Mouse (Mus musculus) hindbrain, embryonic 12.5 days (tissue): ENCODE data around the gene Togaram2. TPM values are rescaled to one million over a fixed set of nuclear protein-coding genes. Genes with fewer than 3 reads are reported as not detected.

ENCODE experiments used
- ATAC-seq: fragments of 200-750 bp; cut with Nextera tagmentation; 2 replicates; pipeline ENCODE4 v1.8.0; 2017; ENCODE audit warnings: moderate TSS enrichment; ENCODE audit not compliant: low FRiP score
- H3K27ac ChIP-seq: fragments of 300-500 bp; sonication (generic); 2 replicates; pipeline ENCODE4 v1.5.1; 2016; ENCODE audit warnings: mild to moderate bottlenecking
- H3K27me3 ChIP-seq: fragments of 300-500 bp; sonication (generic); 2 replicates; pipeline ENCODE4 v1.6.1; 2016; ENCODE audit warnings: mild to moderate bottlenecking
- H3K36me3 ChIP-seq: fragments of 300-500 bp; sonication (generic); 2 replicates; pipeline ENCODE4 v1.6.1; 2016; ENCODE audit warnings: mild to moderate bottlenecking
- H3K4me1 ChIP-seq: fragments of 300-500 bp; sonication (generic); 2 replicates; pipeline ENCODE4 v1.6.1; 2016
- H3K4me2 ChIP-seq: fragments of 300-500 bp; sonication (generic); replicated peaks from 2 replicates; pipeline ENCODE4 v1.6.1; 2016; ENCODE audit warnings: mild to moderate bottlenecking
- H3K4me3 ChIP-seq: fragments of 300-500 bp; sonication (generic); 2 replicates; pipeline ENCODE4 v1.5.1; 2016; ENCODE audit warnings: mild to moderate bottlenecking
- H3K9ac ChIP-seq: fragments of 300-500 bp; sonication (generic); 2 replicates; pipeline ENCODE4 v1.6.1; 2016; ENCODE audit warnings: mild to moderate bottlenecking, moderate library complexity
- H3K9me3 ChIP-seq: fragments of 300-500 bp; sonication (generic); replicated peaks from 2 replicates; pipeline ENCODE4 v1.6.1; 2016; ENCODE audit warnings: mild to moderate bottlenecking
- WGBS: fragments of 180-500 bp; shearing (Covaris S2); methylation state at CpG from one replicate; pipeline ENCODE4 v1.1.7; 2016; 5-methylcytosine and 5-hydroxymethylcytosine counted together
- polyA plus RNA-seq: library from polyadenylated mRNA; unstranded; fragments of >200 nt; fragmentation: Nextera tagmentation; extraction: Ambion mirVana; gene quantifications from 2 replicates; pipeline ENCODE4 v1.2.1, GENCODE M21; 2016

Gene Togaram2
- polyA plus RNA-seq, 1 experiment from 2014 or later = 0.19 TPM

- WGBS = 37% methylated on average over 4 of the region's 4 CpGs
- no peaks in the 10 kb centered on the region for H3K27me3 ChIP-seq
- H3K27ac ChIP-seq = no peak overlapping the region
- peaks cover 5% of the 10 kb centered on the region; the same call in 1 of the 2 replicates for H3K4me1 ChIP-seq
- H3K4me2 ChIP-seq = no peak overlapping the region
- H3K4me3 ChIP-seq = no peak overlapping the region
- no peak overlapping the region for H3K9ac ChIP-seq
- ATAC-seq = no peak
- H3K9me3 ChIP-seq = peaks cover 10% of the 10 kb centered on the region; the same call in 1 of the 2 replicates
- H3K36me3 ChIP-seq = no peaks in the 10 kb centered on the region
These were observed 34.7 kb downstream of the Togaram2 start for GRCm38 (mm10) chr17:71707715-71708114.

- Histone ChIP-seq H3K9ac (no peak overlapping the region), H3K27ac (no peak overlapping the region), H3K4me3 (no peak overlapping the region), H3K36me3 (no peaks in the 10 kb centered on the region), H3K4me2 (no peak overlapping the region), H3K9me3 (no peaks in the 10 kb centered on the region), H3K27me3 (no peaks in the 10 kb centered on the region), H3K4me1 (peaks cover 5% of the 10 kb centered on the region; the same call in 1 of the 2 replicates)
- no peak for ATAC-seq
- 85% methylated on average over 6 of the region's 6 CpGs for WGBS
These were observed 39.2 kb downstream of the Togaram2 start for GRCm38 (mm10) chr17:71712279-71712678.

DNA sequence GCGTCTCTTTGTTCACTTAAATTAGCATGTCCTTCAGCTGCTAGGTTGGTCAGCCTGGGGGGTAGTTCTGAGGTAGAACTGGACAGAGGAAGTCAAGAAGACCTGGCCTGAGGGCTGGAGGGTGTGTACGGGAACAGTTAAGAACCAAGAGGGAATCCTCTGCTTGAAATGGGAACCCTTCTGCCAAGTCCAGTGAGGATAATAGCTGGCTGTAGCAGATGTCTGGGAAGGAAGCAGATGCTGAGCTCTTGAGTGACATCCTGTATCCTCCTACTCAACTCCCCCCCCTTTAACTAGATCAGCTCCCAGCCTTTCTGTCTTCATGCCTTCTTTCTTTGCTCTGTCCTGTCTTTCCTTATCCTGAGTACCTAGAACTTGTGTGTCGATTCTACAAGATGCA, 42.0 kb downstream of the Togaram2 start:
- H3K9me3 ChIP-seq = no peaks in the 10 kb centered on the region
- H3K4me2 ChIP-seq = no peak overlapping the region
- H3K27ac ChIP-seq = no peak overlapping the region
- no peak overlapping the region for H3K4me3 ChIP-seq
- H3K36me3 ChIP-seq = no peaks in the 10 kb centered on the region
- H3K4me1 ChIP-seq = no peaks in the 10 kb centered on the region
- 61% methylated on average over 3 of the region's 3 CpGs for WGBS
- no peaks in the 10 kb centered on the region for H3K27me3 ChIP-seq
- peak; percentile 2; the same call in 1 of the 2 replicates for ATAC-seq
- no peak overlapping the region for H3K9ac ChIP-seq

GRCm38 (mm10) chr17:71717881-71718625, 45.0 kb downstream of the Togaram2 start:
- WGBS = 90% methylated on average over 8 of the region's 8 CpGs
- no peak overlapping the region for H3K9ac ChIP-seq
- no peaks in the 10 kb centered on the region for H3K4me1 ChIP-seq
- no peak overlapping the region for H3K4me2 ChIP-seq
- ATAC-seq = no peak
- H3K27me3 ChIP-seq = no peaks in the 10 kb centered on the region
- H3K27ac ChIP-seq = no peak overlapping the region
- H3K36me3 ChIP-seq = no peaks in the 10 kb centered on the region
- no peaks in the 10 kb centered on the region for H3K9me3 ChIP-seq
- no peak overlapping the region for H3K4me3 ChIP-seq

DNA sequence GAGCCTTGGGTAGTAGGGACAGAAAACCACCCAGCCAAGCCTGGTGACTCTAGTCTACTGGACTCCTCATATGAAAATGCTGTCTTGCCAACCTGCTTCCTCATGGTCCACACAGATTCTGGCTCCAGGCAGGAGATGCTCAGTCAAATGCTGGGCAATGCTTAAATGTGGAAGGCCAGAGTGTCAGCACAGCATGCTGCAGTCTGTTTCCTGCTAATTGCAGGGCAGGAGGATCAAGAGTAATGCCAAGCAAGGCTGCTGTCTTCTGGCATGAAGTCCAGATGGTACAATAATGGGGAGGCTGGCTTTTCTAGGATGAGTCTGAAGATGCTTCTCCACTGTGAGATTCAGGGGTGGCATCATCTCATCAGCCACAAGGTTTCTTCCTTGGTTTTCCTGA, 47.4 kb downstream of the Togaram2 start:
- Histone ChIP-seq H3K27me3 (no peaks in the 10 kb centered on the region), H3K4me1 (no peaks in the 10 kb centered on the region), H3K4me2 (no peak overlapping the region), H3K9me3 (no peaks in the 10 kb centered on the region), H3K27ac (no peak overlapping the region), H3K4me3 (no peak overlapping the region), H3K9ac (no peak overlapping the region), H3K36me3 (no peaks in the 10 kb centered on the region)
- ATAC-seq = no peak

DNA sequence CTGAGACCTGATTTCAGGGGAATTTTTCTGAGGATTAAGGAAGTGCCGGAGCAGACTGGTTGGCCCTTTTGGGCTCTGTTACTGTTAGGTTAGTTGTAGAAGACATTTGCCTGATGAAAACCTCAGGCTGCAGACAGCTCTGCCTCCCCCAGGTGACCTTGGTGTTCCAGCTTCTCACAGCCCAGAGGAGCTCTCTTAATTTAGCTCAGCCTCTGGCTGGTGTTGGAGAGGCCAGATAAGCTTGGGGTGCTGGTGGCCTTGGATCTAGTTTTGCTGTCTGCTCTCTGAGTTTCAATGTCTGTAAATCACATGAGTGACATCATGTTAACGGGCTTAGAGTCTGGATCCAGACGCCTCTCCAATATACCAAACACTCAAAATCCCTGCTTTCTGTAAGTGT, 48.0 kb downstream of the Togaram2 start:
- WGBS = 87% methylated on average over 3 of the region's 3 CpGs
- H3K9me3 ChIP-seq = no peaks in the 10 kb centered on the region
- H3K4me2 ChIP-seq = no peak overlapping the region
- no peaks in the 10 kb centered on the region for H3K36me3 ChIP-seq
- H3K4me3 ChIP-seq = no peak overlapping the region
- H3K4me1 ChIP-seq = no peaks in the 10 kb centered on the region
- H3K9ac ChIP-seq = no peak overlapping the region
- no peaks in the 10 kb centered on the region for H3K27me3 ChIP-seq
- no peak overlapping the region for H3K27ac ChIP-seq
- no peak for ATAC-seq

DNA sequence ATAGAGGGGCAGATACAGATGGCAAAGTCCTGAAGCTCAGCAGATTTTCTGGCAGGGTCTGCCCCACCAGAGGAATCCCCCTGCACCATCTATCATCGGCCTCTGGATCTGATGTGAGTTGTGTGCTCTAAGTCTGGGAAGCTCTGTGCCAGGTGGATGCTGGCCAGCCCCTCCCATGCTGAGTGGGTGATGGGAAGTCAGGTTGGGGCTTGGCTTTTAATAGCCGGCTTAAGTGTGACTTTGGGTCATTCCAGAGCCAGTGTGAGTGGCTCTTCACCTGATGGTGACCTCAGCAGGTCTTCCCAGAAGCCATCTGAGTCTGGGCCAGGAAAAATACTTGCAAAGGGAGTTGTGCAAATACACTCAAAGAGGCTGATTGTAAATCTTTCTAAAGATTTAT, 57.6 kb downstream of the Togaram2 start:
- Histone ChIP-seq H3K9ac (no peak overlapping the region), H3K9me3 (0 out of 2 replicates have a peak, but pooled peaks cover 5% of the 10 kb centered on the region), H3K27ac (no peak overlapping the region), H3K27me3 (no peaks in the 10 kb centered on the region), H3K36me3 (no peaks in the 10 kb centered on the region), H3K4me1 (no peaks in the 10 kb centered on the region), H3K4me2 (no peak overlapping the region), H3K4me3 (no peak overlapping the region)
- 88% methylated on average over 2 of the region's 2 CpGs for WGBS
- ATAC-seq = no peak

DNA sequence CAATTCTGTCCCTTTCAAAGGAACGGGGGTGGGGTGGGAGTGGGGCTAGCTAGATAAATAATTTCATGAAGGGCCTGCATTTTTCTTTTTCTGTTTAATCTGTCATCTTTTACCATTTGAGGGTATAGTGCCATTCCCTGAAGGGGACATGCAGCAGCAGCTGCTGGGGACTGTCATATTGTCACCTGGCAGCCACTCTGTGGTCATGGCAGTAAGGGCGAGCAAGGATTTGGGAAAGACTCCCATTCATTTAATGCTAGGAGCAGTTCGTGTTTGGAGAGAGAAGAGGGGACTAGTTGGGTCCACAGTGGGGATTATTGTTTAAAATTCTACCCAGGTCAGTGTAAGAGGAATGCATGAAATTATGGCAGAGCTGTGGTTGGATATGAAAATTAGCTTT, 63.4 kb downstream of the Togaram2 start:
- Histone ChIP-seq H3K36me3 (no peaks in the 10 kb centered on the region), H3K9me3 (0 out of 2 replicates have a peak, but pooled peaks cover 5% of the 10 kb centered on the region), H3K4me1 (peaks cover 5% of the 10 kb centered on the region; the same call in 1 of the 2 replicates), H3K27me3 (no peaks in the 10 kb centered on the region), H3K9ac (no peak overlapping the region), H3K27ac (no peak overlapping the region), H3K4me2 (no peak overlapping the region), H3K4me3 (no peak overlapping the region)
- WGBS = 74% methylated on average over 3 of the region's 3 CpGs
- ATAC-seq = no peak

DNA sequence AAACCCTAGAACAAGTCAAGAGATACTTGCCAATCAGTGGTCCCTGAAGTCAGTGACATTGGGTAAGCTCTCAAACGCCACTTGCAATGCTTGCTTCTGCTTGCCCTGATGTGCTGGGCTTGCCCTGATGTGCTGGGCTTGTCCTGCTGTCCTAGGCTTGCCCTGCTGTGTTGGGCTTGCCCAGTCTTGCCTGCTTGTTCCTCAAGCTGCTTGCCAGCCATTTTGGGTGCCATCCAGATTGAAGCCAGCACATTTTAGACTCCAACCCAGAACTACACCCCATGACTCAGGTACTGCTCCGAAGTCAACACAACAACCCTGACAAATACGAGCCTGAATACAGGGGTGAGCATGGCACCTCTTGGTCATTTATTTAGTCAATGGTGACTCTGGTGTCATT, 69.1 kb downstream of the Togaram2 start:
- Histone ChIP-seq H3K4me3 (no peak overlapping the region), H3K9me3 (no peaks in the 10 kb centered on the region), H3K4me1 (peaks cover 2% of the 10 kb centered on the region), H3K36me3 (no peaks in the 10 kb centered on the region), H3K27ac (no peak overlapping the region), H3K9ac (no peak overlapping the region), H3K27me3 (no peaks in the 10 kb centered on the region), H3K4me2 (no peak overlapping the region)
- no peak for ATAC-seq
- 82% methylated on average over 3 of the region's 3 CpGs for WGBS

GRCm38 (mm10) chr17:71742935-71743334, 69.9 kb downstream of the Togaram2 start:
- peaks cover 2% of the 10 kb centered on the region for H3K4me1 ChIP-seq
- WGBS = 33% methylated on average over 5 of the region's 5 CpGs
- H3K9ac ChIP-seq = no peak overlapping the region
- H3K4me3 ChIP-seq = no peak overlapping the region
- H3K36me3 ChIP-seq = no peaks in the 10 kb centered on the region
- no peaks in the 10 kb centered on the region for H3K9me3 ChIP-seq
- no peak overlapping the region for H3K4me2 ChIP-seq
- no peak overlapping the region for H3K27ac ChIP-seq
- no peak for ATAC-seq
- H3K27me3 ChIP-seq = no peaks in the 10 kb centered on the region

- no peak overlapping the region for H3K27ac ChIP-seq
- no peaks in the 10 kb centered on the region for H3K9me3 ChIP-seq
- WGBS = 78% methylated on average over 9 of the region's 9 CpGs
- no peak overlapping the region for H3K4me2 ChIP-seq
- H3K36me3 ChIP-seq = no peaks in the 10 kb centered on the region
- H3K4me1 ChIP-seq = peaks cover 2% of the 10 kb centered on the region
- H3K9ac ChIP-seq = no peak overlapping the region
- H3K4me3 ChIP-seq = no peak overlapping the region
- ATAC-seq = no peak
- no peaks in the 10 kb centered on the region for H3K27me3 ChIP-seq
These were observed 73.1 kb downstream of the Togaram2 start for GRCm38 (mm10) chr17:71746114-71746513.

DNA sequence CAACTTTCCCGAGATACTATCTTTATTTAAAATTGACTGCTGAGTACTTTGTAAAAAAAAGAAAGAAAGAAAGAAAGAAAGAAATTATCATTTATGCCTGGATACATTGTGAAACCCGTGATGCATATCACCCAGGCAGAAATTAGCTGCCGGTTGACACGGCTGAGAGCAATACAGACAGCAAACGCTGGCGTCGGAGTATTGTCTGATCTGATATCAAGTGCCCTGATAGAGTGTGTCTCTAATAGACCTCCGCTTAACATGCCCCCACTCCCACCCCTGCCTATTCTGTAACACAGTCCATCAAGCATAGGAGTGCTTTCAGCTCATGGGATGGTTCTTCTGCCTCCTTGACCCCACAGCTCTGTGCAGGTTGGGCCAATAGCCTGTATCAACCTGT, 74.5 kb downstream of the Togaram2 start:
- no peak overlapping the region for H3K4me3 ChIP-seq
- no peaks in the 10 kb centered on the region for H3K27me3 ChIP-seq
- H3K36me3 ChIP-seq = no peaks in the 10 kb centered on the region
- H3K9ac ChIP-seq = no peak overlapping the region
- 79% methylated on average over 8 of the region's 8 CpGs for WGBS
- peaks cover 2% of the 10 kb centered on the region for H3K4me1 ChIP-seq
- no peaks in the 10 kb centered on the region for H3K9me3 ChIP-seq
- no peak for ATAC-seq
- no peak overlapping the region for H3K4me2 ChIP-seq
- H3K27ac ChIP-seq = no peak overlapping the region

DNA sequence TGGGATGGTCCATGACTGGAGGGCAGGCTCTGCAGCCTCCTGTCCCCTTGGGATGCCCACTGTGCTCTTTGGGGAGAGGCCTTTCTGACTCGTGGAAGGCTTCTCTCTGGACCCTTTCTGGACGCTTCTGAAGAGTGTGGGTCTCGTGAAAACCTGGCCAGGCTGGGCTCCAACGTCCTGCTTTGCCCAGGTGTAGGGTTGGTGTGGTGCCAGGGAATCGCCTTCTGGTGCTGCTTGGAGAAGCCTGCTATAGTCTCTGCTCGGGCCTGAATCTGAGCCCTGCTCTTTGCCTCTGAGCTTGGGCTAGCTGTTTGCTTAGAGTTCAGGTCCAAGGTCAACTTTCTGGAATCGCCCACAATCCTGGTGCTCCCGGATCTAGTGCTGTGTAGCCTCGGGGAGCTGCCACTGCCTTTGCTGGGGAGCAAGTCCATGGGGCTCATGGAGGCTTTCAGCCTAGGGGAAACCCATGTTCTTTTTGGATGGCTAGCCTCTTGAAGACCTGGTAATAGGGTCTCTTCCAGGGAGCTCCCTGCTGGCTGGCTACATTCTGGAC, 76.6 kb downstream of the Togaram2 start:
- Histone ChIP-seq H3K9ac (no peak overlapping the region), H3K27ac (no peak overlapping the region), H3K4me3 (no peak overlapping the region), H3K4me1 (peaks cover 2% of the 10 kb centered on the region), H3K27me3 (no peaks in the 10 kb centered on the region), H3K36me3 (no peaks in the 10 kb centered on the region), H3K9me3 (no peaks in the 10 kb centered on the region), H3K4me2 (no peak overlapping the region)
- whole genome bisulfite sequencing = 85% methylated on average over 9 of the region's 9 CpGs
- ATAC-seq = no peak
